Mouse (Mus musculus): Measurements from ENCODE around the gene Cbr2.

The Cbr2 gene

GRCm38 (mm10) chr11:120682683-120683082 is 49.2 kb downstream of the Cbr2 start:
- in situ Hi-C loops (cut with MboI, MseI): no loop called here

DNA sequence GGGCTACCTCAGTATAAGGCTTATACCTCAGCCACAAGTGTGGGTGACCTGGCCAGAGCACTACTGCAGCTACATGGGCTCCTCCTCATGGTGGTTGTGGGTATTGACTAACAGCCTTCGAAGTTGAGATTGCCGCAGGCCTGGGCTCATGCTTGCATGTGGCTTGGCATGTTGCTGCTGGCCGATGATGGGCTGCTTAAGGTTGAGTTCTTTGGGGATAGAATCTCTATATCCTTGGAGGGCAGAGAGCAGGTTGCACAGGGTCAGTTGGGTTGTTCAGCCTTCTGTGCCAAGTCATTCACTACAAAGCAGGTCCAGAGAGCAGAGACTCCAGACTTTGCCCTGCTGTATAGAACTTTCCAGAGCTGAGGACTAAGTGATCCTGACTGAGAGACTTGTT is 52.0 kb downstream of the Cbr2 start:
- in situ Hi-C loops (cut with MboI, MseI): no loop called here
